Mouse (Mus musculus) urinary bladder, adult 18-20 months (tissue): ENCODE measurements around the gene Smyd3.

Experiments
- DNase-seq, 2 experiments: peaks; one replicate each; pipeline ENCODE4 v3.0.0; 2022; ENCODE audit warnings: low spot score in 2 of 2, mixed read lengths in 2 of 2

The Smyd3 gene

DNA sequence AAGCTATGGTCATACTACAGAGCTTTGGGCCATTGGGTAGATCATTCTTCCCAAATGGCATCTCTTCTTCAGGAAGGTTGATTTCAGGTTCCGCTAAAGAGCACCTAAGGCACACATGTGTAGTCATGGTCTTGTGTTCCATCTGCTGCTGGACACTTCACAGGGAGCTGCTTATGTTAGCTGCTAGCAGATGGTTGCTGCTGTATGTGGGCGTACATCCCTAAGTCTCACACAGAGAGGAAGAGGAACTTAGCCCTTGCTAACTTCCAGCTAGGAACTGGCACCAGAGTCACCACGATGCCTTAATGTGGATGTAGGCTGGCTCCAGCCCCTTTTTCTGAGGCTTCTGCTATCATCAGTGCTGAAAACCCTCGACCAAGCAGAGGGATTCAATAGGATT lies 491.2 kb downstream of the Smyd3 start:
- DNase-seq, result no peak

DNA sequence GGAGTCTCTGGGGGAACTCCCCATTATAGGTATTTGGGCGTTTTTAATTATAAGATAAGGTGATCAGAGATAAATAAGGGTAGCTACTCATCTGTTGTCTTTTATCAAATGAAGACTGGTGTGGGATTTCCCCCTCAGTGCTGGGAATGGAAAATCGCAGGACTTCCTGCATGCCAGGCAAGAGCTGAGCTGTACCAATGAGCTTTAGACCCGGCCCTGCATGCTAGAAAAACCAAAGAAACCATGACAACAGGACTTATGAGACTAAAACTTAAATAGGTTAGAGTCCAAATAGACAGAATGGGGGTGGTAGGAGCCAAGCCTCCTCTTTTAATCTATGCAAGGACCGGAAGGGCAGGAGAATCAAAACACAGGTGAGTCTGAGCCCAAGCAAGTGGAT lies 492.7 kb downstream of the Smyd3 start:
- DNase-seq, result no peak

DNA sequence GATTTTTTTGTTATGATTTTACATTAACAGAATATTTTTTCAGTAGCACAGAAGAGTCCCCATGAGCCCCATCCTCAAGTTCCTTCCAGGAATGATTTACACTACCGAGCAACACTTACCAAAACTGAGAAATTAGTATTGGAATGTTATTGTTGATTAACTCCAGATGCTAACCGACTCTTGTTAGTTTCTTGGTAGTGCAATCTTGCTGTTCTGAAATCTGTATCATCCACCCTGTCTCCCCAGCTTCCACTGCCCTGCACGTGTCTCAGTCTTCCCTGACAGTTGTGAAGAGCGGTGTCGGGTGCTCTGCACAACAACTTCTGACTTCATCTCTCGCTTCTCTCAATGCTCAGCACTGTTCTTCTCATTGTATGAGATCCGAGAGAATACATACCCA lies 494.4 kb downstream of the Smyd3 start:
- DNase-seq, result no peak

DNA sequence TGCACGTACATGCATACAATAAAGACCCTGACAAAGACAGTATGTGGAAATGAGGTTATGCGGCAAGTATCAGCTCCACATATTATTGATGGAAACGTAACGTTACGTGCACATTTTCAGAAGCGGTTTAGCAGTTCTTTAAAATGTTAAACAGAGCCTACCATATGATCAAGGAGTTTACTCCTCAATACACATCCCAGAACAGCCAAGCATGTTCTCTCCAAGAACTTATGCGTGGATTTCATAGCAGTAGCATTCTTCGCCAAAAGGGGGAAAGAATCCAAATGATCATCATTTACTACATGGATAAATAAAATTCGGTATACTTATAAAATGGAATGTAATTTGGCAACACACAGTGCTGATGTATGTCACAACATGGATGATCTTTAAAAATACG lies 500.4 kb downstream of the Smyd3 start:
- no peak for DNase-seq

DNA sequence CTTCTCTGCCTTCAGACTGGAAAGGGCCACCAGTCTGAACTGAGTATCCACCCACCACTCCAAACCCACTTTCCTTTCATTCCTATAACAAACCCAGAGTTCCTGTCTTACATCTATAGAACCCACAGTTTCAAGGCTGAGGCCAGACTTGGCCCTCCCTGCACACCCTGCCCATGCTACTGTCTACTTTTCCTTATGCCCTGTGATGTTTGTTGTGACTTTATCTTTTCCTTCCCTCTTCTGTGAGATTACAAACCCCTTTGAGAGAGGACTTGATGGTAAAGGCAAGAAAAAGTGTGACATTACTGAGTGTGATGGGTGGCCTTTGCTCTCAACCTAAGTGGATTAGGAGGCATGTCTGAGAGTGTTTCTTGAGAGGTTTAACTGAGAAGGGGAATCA lies 504.8 kb downstream of the Smyd3 start:
- DNase-seq, result no peak

DNA sequence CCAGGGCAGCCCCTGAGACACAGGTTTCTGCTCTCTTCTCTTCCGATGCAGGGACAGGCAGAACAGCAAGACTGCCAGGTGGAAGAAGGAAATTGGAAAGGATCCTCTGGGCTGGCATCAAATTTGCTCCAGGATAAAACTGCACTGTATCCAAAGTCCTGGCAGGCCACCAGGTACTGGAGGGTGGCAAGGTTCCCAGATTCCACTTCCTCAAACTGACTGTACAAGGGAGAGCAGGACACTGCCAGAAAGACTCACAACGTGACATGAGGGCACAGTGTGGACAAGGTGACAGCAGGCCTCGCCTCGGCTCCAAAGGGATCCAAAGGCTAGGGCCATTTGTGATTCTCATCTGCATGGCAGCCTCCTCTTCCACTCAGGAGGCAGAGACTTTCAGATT lies 505.6 kb downstream of the Smyd3 start:
- no peak for DNase-seq

DNA sequence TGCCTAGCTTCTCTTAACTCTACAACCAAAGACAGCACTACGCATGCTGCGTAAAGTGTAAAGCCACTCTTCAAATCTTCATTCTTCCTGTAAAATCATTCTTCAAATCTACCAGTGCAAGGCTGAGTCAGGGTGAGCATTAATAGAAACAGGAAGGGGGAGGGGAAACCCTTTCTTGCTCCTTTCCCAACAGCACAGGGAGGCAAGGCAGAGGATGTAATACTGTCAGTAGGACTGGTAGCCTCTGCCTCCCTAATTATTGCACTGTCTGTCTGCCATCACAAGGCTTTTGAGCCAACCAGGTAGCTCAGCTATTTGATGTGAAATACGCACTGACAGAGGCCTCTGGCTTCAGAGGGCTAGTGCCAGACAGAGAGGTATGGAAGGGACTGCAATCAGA lies 507.1 kb downstream of the Smyd3 start:
- DNase-seq, result no peak

DNA sequence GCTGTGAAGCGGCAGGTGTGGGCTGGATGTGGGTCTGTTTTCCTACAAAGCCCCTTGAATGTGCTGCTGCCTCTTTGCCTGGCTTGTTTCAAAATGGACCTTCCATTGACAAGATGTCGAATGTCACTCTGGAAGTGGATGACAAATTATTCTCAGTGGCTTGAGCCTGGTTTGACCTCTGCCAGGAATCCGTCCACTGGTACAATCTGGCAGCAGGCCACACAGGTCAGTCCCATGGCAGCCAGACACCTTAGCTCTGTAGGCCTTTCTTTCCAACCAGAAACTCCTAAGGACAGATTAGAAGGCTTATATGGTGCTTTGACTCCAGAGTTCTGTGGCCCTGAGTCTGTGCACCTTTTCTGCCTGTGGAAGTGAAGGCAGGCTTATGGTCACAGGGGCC lies 507.9 kb downstream of the Smyd3 start:
- DNase-seq, result no peak

DNA sequence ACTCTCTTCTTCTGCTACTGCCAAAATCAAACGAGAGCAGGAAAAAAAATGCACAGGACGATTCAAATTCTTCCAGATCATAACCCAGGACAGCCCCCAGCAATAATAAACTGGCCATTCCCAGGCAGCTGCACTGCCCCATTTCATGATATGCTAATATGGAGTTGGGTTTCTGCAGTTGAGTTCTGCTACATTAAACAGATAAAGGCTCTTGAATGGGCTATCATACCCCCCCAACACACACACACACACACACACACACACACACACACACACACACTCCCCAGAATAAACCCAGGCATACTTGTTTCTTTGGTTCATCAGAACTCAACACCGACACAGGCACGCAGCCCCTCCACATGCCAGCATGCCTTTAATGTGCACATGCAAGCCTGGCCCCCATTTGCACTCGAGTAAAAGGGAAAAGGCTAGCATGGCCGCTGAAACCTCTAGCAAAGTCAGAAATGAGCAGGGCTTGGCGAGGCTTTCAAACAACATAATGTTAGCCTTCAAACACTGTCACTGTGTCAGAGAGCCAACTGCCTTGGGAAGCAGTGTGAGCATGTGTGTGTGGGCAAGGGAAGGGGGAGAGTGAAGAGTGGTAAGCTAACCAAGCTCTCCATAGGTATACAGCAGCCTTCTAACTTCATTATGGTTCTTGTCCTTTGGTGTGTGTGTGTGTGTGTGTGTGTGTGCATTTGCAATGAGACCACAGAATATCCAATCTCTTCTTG lies 513.5 kb downstream of the Smyd3 start:
- no peak for DNase-seq

DNA sequence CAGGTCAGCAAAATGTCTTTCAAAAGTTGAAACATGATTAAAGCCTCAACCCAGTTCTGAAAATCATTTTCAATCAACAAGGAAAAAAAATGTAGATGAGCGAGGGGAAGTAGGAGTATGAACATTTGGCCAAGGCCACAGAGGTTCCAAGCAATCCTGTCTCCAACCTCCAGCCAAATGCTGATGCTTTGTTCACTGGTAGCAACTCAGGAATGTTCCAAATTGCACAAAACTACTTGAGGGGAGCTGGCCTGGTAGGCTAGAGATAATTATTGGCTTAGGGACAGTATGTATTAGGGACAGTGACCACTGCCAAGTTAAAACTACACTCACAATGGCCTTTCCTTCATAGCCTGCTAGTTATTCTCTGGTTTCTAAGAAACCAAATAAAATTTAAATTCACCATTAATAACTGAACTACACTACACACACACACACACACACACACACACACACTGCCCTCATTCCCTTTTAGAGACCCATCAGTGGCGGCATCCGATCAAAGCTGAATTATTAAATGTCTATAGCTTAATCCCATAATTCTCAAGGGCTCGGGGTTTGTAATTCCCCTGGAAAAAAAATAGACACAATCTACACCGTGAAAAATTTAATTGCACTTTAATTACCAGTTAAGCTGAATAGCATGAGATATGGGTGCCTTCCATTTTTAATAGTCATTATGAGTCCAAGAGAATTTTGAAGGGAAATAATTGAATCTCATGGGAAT lies 514.3 kb downstream of the Smyd3 start:
- no peak for DNase-seq

DNA sequence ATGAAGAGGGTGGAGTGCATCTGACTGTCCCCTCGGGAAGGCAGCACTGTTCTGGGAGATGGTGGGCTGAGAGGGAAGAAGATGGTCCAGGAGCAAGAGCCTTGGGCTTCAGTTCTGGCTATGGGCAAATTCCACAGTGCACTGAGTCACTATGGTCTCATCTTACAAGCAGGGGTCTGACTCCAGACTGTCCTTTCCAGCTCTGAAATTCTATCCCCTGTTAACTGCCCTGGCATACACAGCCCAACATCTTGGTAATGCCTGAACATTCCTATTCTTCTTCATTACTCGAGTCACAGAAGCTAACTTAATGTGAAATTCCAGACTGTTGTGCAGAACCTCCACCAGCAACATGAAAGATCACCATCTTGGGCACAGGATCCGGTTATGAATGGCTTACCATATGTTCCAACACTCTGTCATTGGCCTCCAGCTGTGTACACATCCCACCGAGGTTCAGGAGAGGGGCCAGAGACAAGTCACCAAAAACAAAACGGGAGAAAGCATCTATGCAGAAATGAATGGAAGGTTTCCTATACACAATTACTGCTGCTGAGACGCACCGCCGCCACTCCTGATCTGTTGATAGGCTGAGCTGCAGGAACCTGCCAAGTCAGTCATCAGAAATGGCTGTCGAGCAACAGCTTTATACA lies 517.8 kb downstream of the Smyd3 start:
- no peak for DNase-seq

DNA sequence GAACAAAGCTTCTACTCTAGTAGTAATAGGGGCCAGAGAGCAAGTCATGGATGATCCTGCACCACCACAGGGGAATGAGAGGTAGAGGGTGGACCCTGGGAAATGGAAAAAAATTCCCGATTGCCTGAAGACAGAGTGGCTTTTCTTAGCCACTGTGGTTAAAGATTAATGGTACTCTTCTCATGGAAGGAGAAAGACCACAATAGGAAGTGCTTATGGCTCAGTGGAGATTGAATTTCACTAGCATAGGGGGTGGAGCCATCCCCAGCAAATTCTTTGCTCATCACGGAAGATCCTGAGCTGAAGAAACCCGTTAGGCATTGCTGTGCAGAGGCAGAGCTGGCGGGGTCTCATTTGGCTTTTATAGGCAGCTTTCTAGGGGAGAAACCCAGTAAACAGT lies 520.0 kb downstream of the Smyd3 start:
- no peak for DNase-seq

DNA sequence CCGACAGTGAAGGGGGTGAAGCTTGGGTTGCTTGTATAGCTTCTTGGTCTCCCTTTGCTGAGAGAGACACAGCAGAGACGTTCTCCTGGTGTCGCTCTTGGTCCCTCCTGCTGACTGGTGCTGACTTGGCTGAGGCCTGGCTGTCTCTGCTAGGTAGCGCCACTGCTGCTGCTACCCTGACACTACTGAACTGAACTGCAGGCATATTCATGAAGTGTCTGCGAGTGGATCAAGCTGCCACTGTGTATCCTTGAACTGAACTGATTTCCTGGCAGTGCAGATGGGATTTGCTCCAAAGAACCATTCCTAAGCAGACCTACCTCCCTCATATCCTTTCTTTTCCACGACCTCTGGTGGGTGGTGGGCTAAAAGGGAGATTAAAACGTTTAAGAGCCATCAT lies 523.6 kb downstream of the Smyd3 start:
- DNase-seq, result no peak

DNA sequence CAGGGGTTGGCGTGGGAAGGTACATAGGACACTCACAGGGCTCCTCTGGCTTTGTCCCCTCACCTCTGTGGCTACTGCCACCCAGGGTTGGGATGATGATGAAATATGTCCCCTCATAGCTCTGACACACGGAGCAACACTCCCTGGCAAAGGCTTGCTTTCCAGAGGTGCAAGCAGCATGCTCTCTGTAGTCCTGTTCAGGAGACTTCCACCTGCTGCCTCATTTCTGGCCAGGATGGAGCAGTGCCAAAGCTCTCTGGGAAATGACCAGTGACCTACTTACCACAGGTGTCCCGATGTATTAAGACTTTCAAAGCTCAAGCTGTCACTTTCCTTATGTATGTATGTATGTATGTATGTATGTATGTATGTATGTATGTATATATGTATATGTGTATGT lies 525.3 kb downstream of the Smyd3 start:
- DNase-seq, result no peak

DNA sequence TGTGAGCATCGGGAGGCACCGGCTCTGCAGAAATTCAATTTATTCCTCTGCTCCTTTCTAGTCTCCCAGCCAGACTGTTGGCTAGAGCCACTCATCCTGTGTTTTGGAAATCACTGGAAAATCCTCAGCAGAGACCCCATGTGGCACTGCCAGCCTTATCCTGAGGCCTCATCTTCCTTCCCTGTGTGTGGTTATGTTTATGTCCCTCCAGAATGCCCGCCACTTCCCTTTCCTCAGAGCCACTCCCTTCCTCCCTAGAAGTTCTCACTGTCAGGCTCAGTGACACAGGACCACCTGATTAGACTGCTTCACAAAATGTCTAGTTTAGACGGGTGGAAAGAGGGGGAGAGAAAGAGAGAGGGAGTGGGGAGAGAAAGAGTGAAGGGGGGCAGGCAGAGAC lies 526.4 kb downstream of the Smyd3 start:
- DNase-seq, result no peak

DNA sequence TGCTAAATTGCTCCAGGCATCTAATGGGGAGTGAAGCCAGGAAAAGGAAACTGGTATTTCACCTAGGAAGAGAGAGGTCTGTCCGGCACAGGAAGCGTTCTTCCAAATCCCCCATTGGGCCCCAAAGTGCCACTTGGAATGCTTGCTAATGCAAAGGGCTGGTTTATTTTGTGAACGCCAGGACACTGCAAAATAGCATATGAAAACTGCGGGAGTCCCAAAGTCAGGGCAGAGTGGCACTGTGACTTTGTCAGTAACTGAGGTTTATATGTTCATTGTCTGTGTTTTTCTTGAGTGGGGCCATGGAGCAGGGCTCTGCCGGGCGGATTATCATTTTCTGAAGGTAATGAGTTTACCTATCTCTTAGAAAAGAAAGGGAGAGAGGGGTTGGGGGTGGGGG lies 526.8 kb downstream of the Smyd3 start:
- no peak for DNase-seq

DNA sequence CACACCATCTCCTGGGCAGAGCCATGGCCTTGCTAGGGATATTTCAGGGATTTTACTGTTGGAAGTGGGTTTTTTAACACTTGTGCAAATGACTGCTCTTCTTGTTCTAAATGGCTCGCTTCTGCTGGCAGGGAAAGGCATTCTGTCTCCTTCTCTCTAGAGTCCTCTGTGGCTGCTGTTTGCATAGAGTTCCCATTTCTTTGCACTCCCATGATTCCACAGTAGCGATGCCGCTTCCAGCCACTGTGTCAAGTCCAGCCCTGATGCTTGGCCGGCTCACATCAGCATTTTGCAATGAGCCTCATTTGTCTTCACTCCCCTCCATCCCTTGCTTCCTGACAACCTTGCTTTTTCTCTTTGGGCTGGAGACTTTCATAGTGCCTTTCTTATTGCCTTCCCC lies 528.4 kb downstream of the Smyd3 start:
- DNase-seq, result no peak

DNA sequence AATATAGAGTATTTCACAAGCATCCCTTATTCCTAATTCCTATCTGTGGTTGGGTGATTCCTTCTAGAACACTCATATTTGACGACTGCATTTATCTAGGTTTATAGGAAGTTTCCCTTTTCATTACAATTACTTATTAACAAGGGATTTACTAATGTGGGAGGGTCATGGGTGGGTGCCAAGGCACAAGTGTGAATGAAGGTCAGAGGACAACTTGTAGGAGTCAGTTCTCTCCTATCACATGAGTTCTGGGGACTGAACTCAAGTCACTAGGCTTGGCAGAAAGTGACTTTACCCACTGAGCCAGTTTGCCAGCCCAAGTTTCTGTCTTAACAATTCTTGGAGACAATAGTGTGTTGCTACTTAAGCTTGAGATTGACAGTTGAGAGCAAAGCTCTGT lies 529.7 kb downstream of the Smyd3 start:
- no peak for DNase-seq

DNA sequence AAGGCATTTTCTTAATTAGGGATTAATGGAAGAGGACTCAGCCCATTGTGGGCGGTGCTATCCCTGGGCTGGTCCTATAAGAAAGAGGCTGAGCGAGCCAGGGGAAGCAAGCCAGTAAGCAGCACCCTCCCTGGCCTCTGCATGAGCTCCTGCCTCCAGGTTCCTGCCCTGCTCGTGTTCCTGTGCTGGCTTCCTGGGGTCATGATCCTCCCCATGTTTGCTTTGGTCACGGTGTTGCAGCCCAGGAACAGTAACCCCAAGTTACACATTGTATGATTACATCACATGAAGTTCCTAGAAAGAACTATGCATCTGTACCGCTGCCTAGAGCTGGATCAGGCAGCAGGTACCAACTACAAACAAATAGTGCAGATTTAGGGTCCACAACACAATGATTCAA lies 536.2 kb downstream of the Smyd3 start:
- DNase-seq, result no peak

DNA sequence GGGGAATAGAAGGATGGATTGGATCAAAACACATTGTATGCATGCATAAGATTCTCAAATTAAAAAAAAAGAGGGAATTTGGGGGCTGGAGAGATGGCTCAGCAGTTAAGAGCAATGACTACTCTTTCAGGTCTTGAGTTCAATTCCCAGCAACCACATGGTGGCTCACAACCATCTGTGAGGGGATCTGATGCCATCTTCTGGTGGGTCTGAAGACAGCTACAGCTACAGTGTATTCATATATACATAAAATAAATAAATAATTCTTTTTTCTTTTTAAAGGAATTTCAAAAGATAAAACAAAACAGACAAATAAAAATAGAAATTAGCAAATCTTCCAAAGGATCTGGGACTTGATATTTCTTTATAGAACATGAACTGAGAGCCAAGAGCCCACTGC lies 537.7 kb downstream of the Smyd3 start:
- no peak for DNase-seq

DNA sequence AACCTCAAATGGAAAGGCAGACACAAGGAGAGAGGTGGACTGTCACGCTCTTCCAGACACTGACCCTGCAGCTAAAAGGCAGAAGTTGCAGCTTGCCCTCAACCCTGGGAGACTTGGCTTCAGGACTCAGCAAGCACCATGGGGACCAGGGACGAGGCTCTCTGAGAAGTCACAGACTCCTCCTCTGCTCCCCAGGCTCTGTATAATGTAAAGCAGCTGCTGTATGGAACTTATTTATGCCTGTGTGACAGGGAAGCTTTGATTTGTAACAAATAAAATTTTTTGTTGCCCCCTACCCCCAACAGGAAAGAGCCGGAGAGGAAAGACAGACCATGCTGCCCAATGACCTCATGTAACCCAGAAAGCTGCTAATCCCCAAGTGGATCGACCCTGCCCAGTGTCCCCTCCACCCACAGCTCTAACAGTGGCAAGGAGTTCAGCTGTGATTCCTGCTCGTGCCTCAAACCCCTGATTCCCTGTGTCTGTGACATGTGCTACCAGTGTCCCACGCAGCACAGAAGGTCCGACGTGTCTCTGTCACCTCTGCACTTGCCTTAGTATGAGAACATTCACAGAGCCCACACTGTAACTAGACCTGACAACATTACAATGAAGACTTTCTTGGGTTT lies 539.1 kb downstream of the Smyd3 start:
- DNase-seq, result no peak

DNA sequence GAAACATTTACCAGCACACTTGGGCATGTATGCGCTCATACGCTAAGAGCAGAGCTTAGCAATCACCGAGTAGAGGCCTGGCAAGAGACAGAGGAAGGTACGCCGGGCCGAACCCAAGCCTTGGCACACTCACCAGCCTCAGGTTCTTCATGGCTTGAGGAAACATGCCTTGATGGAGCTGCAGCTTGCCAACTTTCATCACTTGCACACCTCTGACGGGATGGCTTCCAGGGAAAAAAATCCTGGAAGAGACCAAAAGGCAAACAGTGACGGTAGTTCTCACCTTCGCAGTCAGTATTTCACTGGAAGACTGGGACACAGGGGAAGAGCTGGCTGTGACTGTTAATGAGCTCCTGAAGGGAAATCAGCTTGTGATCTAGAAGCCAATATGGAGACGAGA lies 545.8 kb downstream of the Smyd3 start:
- no peak for DNase-seq

DNA sequence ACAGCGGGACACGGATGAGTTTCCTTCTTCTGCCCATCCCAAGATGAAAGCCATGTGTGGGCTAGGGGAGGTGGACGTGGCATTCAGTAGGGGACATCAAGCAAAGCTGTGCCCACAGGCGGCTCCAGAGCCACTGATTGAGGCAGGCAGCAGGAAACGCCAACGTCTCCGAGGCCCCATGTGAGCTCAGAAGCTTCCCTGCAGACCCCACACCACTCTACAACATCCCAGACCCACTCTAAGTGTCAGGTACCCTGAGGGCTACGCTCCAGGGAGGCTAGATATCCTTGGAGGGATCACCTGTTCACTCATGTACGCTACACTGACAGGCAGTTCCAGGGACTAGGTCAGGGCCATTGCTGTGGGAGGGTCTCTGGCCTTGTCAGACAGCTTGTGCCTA lies 556.2 kb downstream of the Smyd3 start:
- no peak for DNase-seq
